Mouse (Mus musculus) heart, embryonic 12.5 days (tissue): ENCODE data around the gene Ccdc87. TPM values are rescaled to one million over a fixed set of nuclear protein-coding genes. Genes with fewer than 3 reads are reported as not detected.

ENCODE experiments used
- polyA plus RNA-seq: library from polyadenylated mRNA; unstranded; fragments of >200 nt; fragmentation: Nextera tagmentation; extraction: Ambion mirVana; gene quantifications from 2 replicates; pipeline ENCODE4 v1.2.1, GENCODE M21; 2016

Gene Ccdc87
- polyA plus RNA-seq, 1 experiment from 2014 or later: not detected

Other genes starting within 250 kb of the Ccdc87 start
- 7.6 and 8.0 TPM in 2 replicates for gene Lrfn4, start 223.7 kb upstream of the Ccdc87 start, polyA plus RNA-seq
- gene Rce1, start 213.7 kb upstream of the Ccdc87 start, polyA plus RNA-seq: 36.5 and 38.3 TPM in 2 replicates
- 1.2 and 2.0 TPM in 2 replicates for gene Gm960, start 140.7 kb upstream of the Ccdc87 start, polyA plus RNA-seq
- gene Sptbn2, start 128.2 kb upstream of the Ccdc87 start, polyA plus RNA-seq: 0.26 TPM in 2 replicates
- gene Rbm4b, start 82.9 kb upstream of the Ccdc87 start, polyA plus RNA-seq: 36.2 and 41.2 TPM in 2 replicates
- gene Rbm4, start 45.5 kb upstream of the Ccdc87 start, polyA plus RNA-seq: 39.8 and 46.8 TPM in 2 replicates
- gene Gm21992, start 27.8 kb upstream of the Ccdc87 start, polyA plus RNA-seq: 27.0 and 29.6 TPM in 2 replicates
- gene Rbm14, start 27.7 kb upstream of the Ccdc87 start, polyA plus RNA-seq: 59.8 and 64.5 TPM in 2 replicates
- gene Ccs, start within 50 bp of the Ccdc87 start, polyA plus RNA-seq: 33.9 and 34.5 TPM in 2 replicates
- 36.2 and 41.1 TPM in 2 replicates for gene Ctsf, start 15.8 kb downstream of the Ccdc87 start, polyA plus RNA-seq
- 4.1 and 4.2 TPM in 2 replicates for gene Actn3, start 38.5 kb downstream of the Ccdc87 start, polyA plus RNA-seq
- 9.6 TPM in 2 replicates for gene Zdhhc24, start 39.3 kb downstream of the Ccdc87 start, polyA plus RNA-seq
- 2.8 and 3.4 TPM in 2 replicates for gene Bbs1, start 67.3 kb downstream of the Ccdc87 start, polyA plus RNA-seq
- 108 and 110 TPM in 2 replicates for gene Dpp3, start 88.9 kb downstream of the Ccdc87 start, polyA plus RNA-seq
- gene Peli3, start 103.8 kb downstream of the Ccdc87 start, polyA plus RNA-seq: 0.46 and 0.92 TPM in 2 replicates
- 104 and 110 TPM in 2 replicates for gene Mrpl11, start 122.8 kb downstream of the Ccdc87 start, polyA plus RNA-seq
- 0.08 and 0.13 TPM in 2 replicates for gene Npas4, start 150.9 kb downstream of the Ccdc87 start, polyA plus RNA-seq
- 8.7 and 9.9 TPM in 2 replicates for gene Slc29a2, start 184.5 kb downstream of the Ccdc87 start, polyA plus RNA-seq
- gene B4gat1, start 199.5 kb downstream of the Ccdc87 start, polyA plus RNA-seq: 48.2 and 49.1 TPM in 2 replicates
- gene AC124502.3, start 199.5 kb downstream of the Ccdc87 start, polyA plus RNA-seq: 1.6 and 2.0 TPM in 2 replicates
- gene Brms1, start 202.0 kb downstream of the Ccdc87 start, polyA plus RNA-seq: 28.1 and 28.3 TPM in 2 replicates
- 4.7 and 6.2 TPM in 2 replicates for gene Rin1, start 211.1 kb downstream of the Ccdc87 start, polyA plus RNA-seq
- 21.4 and 23.0 TPM in 2 replicates for gene Cd248, start 228.7 kb downstream of the Ccdc87 start, polyA plus RNA-seq
- gene Tmem151a, start 246.2 kb downstream of the Ccdc87 start, polyA plus RNA-seq: 4.4 TPM in 2 replicates
- 76.0 and 82.8 TPM in 2 replicates for gene Yif1a, start 249.2 kb downstream of the Ccdc87 start, polyA plus RNA-seq